Mouse (Mus musculus) heart, adult 2 months (tissue): ENCODE data around the gene Tmx2. TPM values are rescaled to one million over a fixed set of nuclear protein-coding genes. Genes with fewer than 3 reads are reported as not detected.

ENCODE experiments used
- DNase-seq, 2 experiments: peaks; one replicate each; pipeline ENCODE4 v3.0.0; 2021
- H3K27ac ChIP-seq: fragments of 200-600 bp; 2 replicates; pipeline ENCODE4 v1.8.1; 2022
- H3K27me3 ChIP-seq: fragments of 200-500 bp; 2 replicates; pipeline ENCODE4 v1.6.1; 2012; ENCODE audit warnings: mild to moderate bottlenecking, low read length, inconsistent platforms, mixed read lengths; ENCODE audit not compliant: control insufficient read depth, insufficient read depth
- H3K36me3 ChIP-seq: fragments of 200-500 bp; 2 replicates; pipeline ENCODE4 v1.6.1; 2012; ENCODE audit warnings: low read length, inconsistent platforms; ENCODE audit not compliant: control insufficient read depth, insufficient read depth
- H3K4me1 ChIP-seq: fragments of 200-500 bp; 2 replicates; pipeline ENCODE4 v1.6.1; 2011; ENCODE audit warnings: low read length; ENCODE audit not compliant: control insufficient read depth, insufficient read depth
- H3K4me3 ChIP-seq: fragments of 200-600 bp; 2 replicates; pipeline ENCODE4 v1.8.1; 2022
- H3K79me2 ChIP-seq: fragments of 200-500 bp; replicated peaks from 2 replicates; pipeline ENCODE4 v1.6.1; 2012; ENCODE audit warnings: mild to moderate bottlenecking, inconsistent platforms, low read length, moderate library complexity, mixed read lengths; ENCODE audit not compliant: control insufficient read depth, insufficient read depth
- H3K9ac ChIP-seq: fragments of 200-500 bp; 2 replicates; pipeline ENCODE4 v1.6.1; 2012; ENCODE audit warnings: low read depth, mild to moderate bottlenecking, control low read depth, inconsistent platforms, low read length, mixed read lengths
- CTCF ChIP-seq: fragments of 200-600 bp; IDR thresholded peaks from 2 replicates; pipeline ENCODE4 v1.8.1; 2022; ENCODE audit warnings: antibody characterized with exemption, mild to moderate bottlenecking, moderate library complexity
- EP300 ChIP-seq: fragments of 200-500 bp; IDR thresholded peaks from 2 replicates; pipeline ENCODE4 v1.6.1; 2011; ENCODE audit warnings: low read depth, low read length, control low read depth; ENCODE audit not compliant: insufficient read depth
- POLR2A ChIP-seq: fragments of 200-500 bp; IDR thresholded peaks from 2 replicates; pipeline ENCODE4 v1.6.1; 2011; ENCODE audit warnings: mild to moderate bottlenecking, low read depth, low read length, control low read depth; ENCODE audit not compliant: insufficient read depth
- WGBS: fragments of 180-500 bp; shearing (Covaris S2); methylation state at CpG from one replicate; pipeline ENCODE4 v1.1.7; 2018; 5-methylcytosine and 5-hydroxymethylcytosine counted together
- intact Hi-C: fragments of 180-260 bp; cut with DNase I; formaldehyde crosslinking; loops from one replicate; pipeline ENCODE4 v1.15.1; 2025
- polyA plus RNA-seq: library from polyadenylated mRNA; depleted of rRNA; stranded (reverse); fragments of >200 nt; gene quantifications from 2 replicates; pipeline ENCODE4 v1.2.3, GENCODE M21; 2012
- total RNA-seq, 2 experiments: library from RNA; stranded (reverse); gene quantifications; 2 replicates each; pipeline ENCODE4 v1.2.3; 2021

Gene Tmx2
- total and polyA plus RNA-seq, 3 experiments = 105 to 148 (median 115) TPM

DNA sequence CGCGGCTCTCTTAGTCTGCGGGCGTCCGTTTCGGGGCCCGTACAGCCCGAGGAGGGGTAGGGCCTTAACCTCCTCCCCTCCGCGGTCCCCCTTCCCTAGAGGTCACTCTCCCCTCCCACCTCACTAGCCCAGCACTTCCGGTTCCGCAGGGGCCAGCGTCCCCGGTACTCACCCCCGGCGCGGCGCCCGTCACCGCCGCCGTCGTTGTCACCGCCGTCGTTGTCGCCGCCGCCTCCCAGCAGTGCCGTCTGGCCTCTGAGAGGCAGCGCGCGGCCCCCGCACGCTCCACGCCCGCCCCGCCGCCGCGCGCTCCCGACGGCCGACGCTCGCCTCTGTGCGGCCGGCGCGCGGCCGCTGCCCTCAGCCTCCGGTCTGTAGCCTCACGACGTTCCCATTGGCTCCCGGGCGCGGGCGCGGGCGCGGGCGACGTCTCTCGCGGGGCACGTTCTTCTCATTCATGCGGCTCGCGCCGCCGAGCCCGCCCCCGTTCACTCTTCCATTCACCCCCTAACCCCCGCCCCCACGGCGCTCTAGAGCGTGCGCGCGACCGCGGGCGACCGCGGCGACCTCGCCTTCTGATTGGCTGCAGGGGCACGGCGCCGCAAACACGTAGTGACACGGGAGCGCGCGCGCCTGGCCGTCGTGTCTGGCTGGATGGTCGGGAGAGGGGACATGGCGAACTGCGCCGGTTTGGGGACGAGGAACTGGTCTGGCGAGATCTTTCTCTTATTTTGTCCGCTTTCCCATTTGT is 36.0 kb upstream of the Tmx2 start, which contains the start of gene Zdhhc5:
Gene Zdhhc5, minus strand, starts transcription at position 370 of the 751 bp plus-strand sequence.
- H3K27ac ChIP-seq = peak within 1 kb of the TSS; percentile 99
- peak within 1 kb of the TSS; percentile 97 for H3K4me3 ChIP-seq
- DNase-seq = peak; percentile 98 to 99
- under 1% methylated on average over 103 of the region's 107 CpGs for WGBS
- H3K79me2 ChIP-seq = peaks cover 1% of the 10 kb centered on the region; the same call in 1 of the 2 replicates
- no peaks in the 10 kb centered on the region for H3K27me3 ChIP-seq
- H3K4me1 ChIP-seq = peaks cover 2% of the 10 kb centered on the region
- peak; percentile 95 for TF ChIP-seq POLR2A
- TF ChIP-seq CTCF = no peak
- TF ChIP-seq EP300 = 0 out of 2 replicates have a peak, but pooled peaks have one; percentile 9
- peaks cover 8% of the 10 kb centered on the region for H3K36me3 ChIP-seq
- intact Hi-C loops = loop anchor here (2.0 kb wide), 1 partner anchor 36 kb away; the partner anchor contains the start of genes Gm28635, Med19 and Tmx2
- H3K9ac ChIP-seq = peak within 1 kb of the TSS; percentile 95

GRCm38 (mm10) chr2:84714422-84714810 is 35.5 kb upstream of the Tmx2 start:
- peaks cover 1% of the 10 kb centered on the region; the same call in 1 of the 2 replicates for H3K79me2 ChIP-seq
- H3K4me1 ChIP-seq = peaks cover 2% of the 10 kb centered on the region
- peaks cover 12% of the 10 kb centered on the region for H3K36me3 ChIP-seq
- peak overlapping the region; percentile 95 for H3K9ac ChIP-seq
- no peaks in the 10 kb centered on the region for H3K27me3 ChIP-seq
- peak overlapping the region; percentile 99 for H3K27ac ChIP-seq
- H3K4me3 ChIP-seq = peak overlapping the region; percentile 97
- TF ChIP-seq CTCF (no peak), POLR2A (no peak), EP300 (no peak)
- no peak for DNase-seq
- under 1% methylated on average over 26 of the region's 26 CpGs for WGBS
- intact Hi-C loops = loop anchor here (2.0 kb wide), 1 partner anchor 36 kb away; the partner anchor contains the start of genes Gm28635, Med19 and Tmx2

- WGBS = 83% methylated on average over 2 of the region's 2 CpGs
- no peak for TF ChIP-seq CTCF
- TF ChIP-seq EP300 = no peak
- no peak for TF ChIP-seq POLR2A
- Histone ChIP-seq H3K79me2 (peaks cover 3% of the 10 kb centered on the region), H3K4me1 (peaks cover 2% of the 10 kb centered on the region), H3K9ac (no peak overlapping the region), H3K36me3 (peaks cover 29% of the 10 kb centered on the region), H3K27ac (no peak overlapping the region), H3K27me3 (no peaks in the 10 kb centered on the region), H3K4me3 (no peak overlapping the region)
- intact Hi-C loops = no loop called here
- DNase-seq = no peak
Observed at GRCm38 (mm10) chr2:84711898-84712297, 33.0 kb upstream of the Tmx2 start.

DNA sequence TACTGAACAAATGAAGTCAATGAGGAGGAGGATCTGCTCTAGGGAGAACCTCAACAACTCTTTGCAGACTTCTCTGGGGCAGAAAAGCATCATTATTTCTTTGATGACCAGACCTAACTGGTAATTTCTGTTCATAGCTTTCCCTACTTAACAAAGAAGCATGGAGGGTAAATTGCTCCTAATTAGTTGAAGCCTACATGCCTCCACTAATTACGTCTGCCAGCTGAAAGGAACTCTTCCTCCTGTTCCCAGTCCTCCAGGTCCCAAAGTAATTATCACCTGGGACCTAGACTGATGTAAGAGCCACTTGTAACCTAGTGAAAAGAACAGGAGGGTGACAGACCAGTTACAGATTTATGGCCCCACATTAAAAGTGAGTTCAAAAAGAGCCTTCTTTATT is 28.6 kb upstream of the Tmx2 start:
- Histone ChIP-seq H3K79me2 (peaks cover 3% of the 10 kb centered on the region), H3K4me1 (no peaks in the 10 kb centered on the region; the same call in 1 of the 2 replicates), H3K27me3 (no peaks in the 10 kb centered on the region), H3K9ac (no peak overlapping the region), H3K27ac (no peak overlapping the region), H3K36me3 (peaks cover 39% of the 10 kb centered on the region), H3K4me3 (no peak overlapping the region)
- DNase-seq = no peak
- no peak for TF ChIP-seq CTCF
- no peak for TF ChIP-seq EP300
- TF ChIP-seq POLR2A = no peak
- WGBS = 84% methylated on average over 1 of the region's 1 CpGs
- intact Hi-C loops = no loop called here

- Histone ChIP-seq H3K27me3 (no peaks in the 10 kb centered on the region), H3K4me1 (no peaks in the 10 kb centered on the region; the same call in 1 of the 2 replicates), H3K9ac (no peak overlapping the region), H3K27ac (no peak overlapping the region), H3K4me3 (no peak overlapping the region), H3K79me2 (peaks cover 1% of the 10 kb centered on the region), H3K36me3 (peaks cover 33% of the 10 kb centered on the region)
- intact Hi-C loops = no loop called here
- no peak for TF ChIP-seq CTCF
- no peak for TF ChIP-seq POLR2A
- no peak for TF ChIP-seq EP300
- no peak for DNase-seq
- WGBS = 84% methylated on average over 1 of the region's 1 CpGs
Observed at GRCm38 (mm10) chr2:84705295-84705694, 26.4 kb upstream of the Tmx2 start.

- Histone ChIP-seq H3K4me1 (no peaks in the 10 kb centered on the region; the same call in 1 of the 2 replicates), H3K36me3 (peaks cover 29% of the 10 kb centered on the region), H3K79me2 (peaks cover 1% of the 10 kb centered on the region), H3K4me3 (no peak overlapping the region), H3K27ac (0 out of 2 replicates have a peak overlapping the region, but pooled peaks have one; percentile 6), H3K27me3 (no peaks in the 10 kb centered on the region), H3K9ac (no peak overlapping the region)
- no peak for TF ChIP-seq EP300
- TF ChIP-seq CTCF = no peak
- DNase-seq = no peak
- 45% methylated on average over 5 of the region's 5 CpGs for WGBS
- intact Hi-C loops = no loop called here
Observed at GRCm38 (mm10) chr2:84704329-84704728, 25.4 kb upstream of the Tmx2 start.
